Comparison of ENCODE assay signal across 8 mouse cellular contexts in genomic region chr12:116404012-116404679, GRCm38 (mm10). TPM values are rescaled to one million over a fixed set of nuclear protein-coding genes. Genes with fewer than 3 reads are reported as not detected.
A peak's percentile ranks its signal among the peaks of the same experiment; 100 is the strongest.
DNase-seq lines count a peak whose midpoint lies in the region; ATAC-seq and TF ChIP-seq lines count a peak whose summit lies in the region.

No protein-coding gene starts in this region.

- DNase-seq in heart, embryonic 10.5 days (ENCODE audit: low spot score), result no peak
- DNase-seq in heart, postnatal 25 days (ENCODE audit: low spot score), result no peak
- peak; percentile 22 to 36 for DNase-seq in cerebellum, postnatal 14 days
- peak; percentile 6 for DNase-seq in heart, postnatal 14 days
- DNase-seq in liver, embryonic 11.5 days (ENCODE audit: low spot score), result no peak
- DNase-seq in gastrocnemius, adult 18-20 months (ENCODE audit: low spot score), result no peak

- ATAC-seq in liver, embryonic 11.5 days (replicated peaks; ENCODE audit: low FRiP score), result peak; percentile 0; the same call in 1 of the 2 replicates
- ATAC-seq in stomach, embryonic 15.5 days (ENCODE audit: insufficient read depth, low FRiP score, low read depth), result no peak

- 92% methylated on average over 18 of the region's 18 CpGs for WGBS in heart, embryonic 10.5 days
- 91% methylated on average over 18 of the region's 18 CpGs for WGBS in liver, embryonic 11.5 days
- 95% methylated on average over 18 of the region's 18 CpGs for WGBS in stomach, embryonic 15.5 days

- TF ChIP-seq CTCF in E14TG2a.4 (conservative IDR thresholded peaks at IDR 0.05; ENCODE audit: low read length), result no peak

- H3K4me1 ChIP-seq in heart, embryonic 10.5 days, result peaks cover 12% of the 10 kb centered on the region
- peaks cover 22% of the 10 kb centered on the region for H3K4me1 ChIP-seq in E14TG2a.4 (replicated peaks; ENCODE audit: low read depth, low read length)
- peaks cover 14% of the 10 kb centered on the region for H3K4me1 ChIP-seq in liver, embryonic 11.5 days (replicated peaks; ENCODE audit: control insufficient read depth, insufficient read depth, low read length)
- H3K4me1 ChIP-seq in stomach, embryonic 15.5 days, result peaks cover 9% of the 10 kb centered on the region; the same call in 1 of the 2 replicates

- peak overlapping the region; percentile 65 for H3K9ac ChIP-seq in liver, embryonic 11.5 days (ENCODE audit: low read depth, low read length)
- no peak overlapping the region for H3K9ac ChIP-seq in stomach, embryonic 15.5 days

- H3K4me3 ChIP-seq in heart, embryonic 10.5 days, result peak overlapping the region; percentile 90
- peak overlapping the region; percentile 94 for H3K4me3 ChIP-seq in E14TG2a.4 (replicated peaks; ENCODE audit: low read length)
- H3K4me3 ChIP-seq in liver, embryonic 11.5 days (ENCODE audit: low read depth, low read length), result peak overlapping the region; percentile 87
- peak overlapping the region; percentile 63 for H3K4me3 ChIP-seq in stomach, embryonic 15.5 days (replicated peaks)

- H3K9me3 ChIP-seq in heart, embryonic 10.5 days, result 0 out of 2 replicates have a peak, but pooled peaks cover 8% of the 10 kb centered on the region
- H3K9me3 ChIP-seq in E14TG2a.4 (ENCODE audit: low read length), result peaks cover 53% of the 10 kb centered on the region
- peaks cover 2% of the 10 kb centered on the region; the same call in 1 of the 2 replicates for H3K9me3 ChIP-seq in liver, embryonic 11.5 days (ENCODE audit: control insufficient read depth, low read length)
- H3K9me3 ChIP-seq in stomach, embryonic 15.5 days, result peaks cover 4% of the 10 kb centered on the region; the same call in 1 of the 2 replicates

- peaks cover 41% of the 10 kb centered on the region for H3K36me3 ChIP-seq in heart, embryonic 10.5 days
- H3K36me3 ChIP-seq in E14TG2a.4 (ENCODE audit: insufficient read depth, low read length), result peaks cover 47% of the 10 kb centered on the region
- peaks cover 12% of the 10 kb centered on the region for H3K36me3 ChIP-seq in liver, embryonic 11.5 days (ENCODE audit: control insufficient read depth, insufficient read depth, low read length)
- peaks cover 19% of the 10 kb centered on the region for H3K36me3 ChIP-seq in stomach, embryonic 15.5 days

- intact Hi-C loops in heart, postnatal 25 days (cut with DNase I), result loop anchor here (5.0 to 10.0 kb wide), 2 partner anchors 122 to 1891 kb away; partner anchors contain the start of gene Esyt2
- intact Hi-C loops in heart, postnatal 14 days (cut with DNase I), result loop anchor here (5.0 kb wide), 1 partner anchor 127 kb away; the partner anchor contains the start of gene Gm11027

- no peaks in the 10 kb centered on the region for H3K27me3 ChIP-seq in heart, embryonic 10.5 days (ENCODE audit: insufficient read depth, poor library complexity, severe bottlenecking)
- H3K27me3 ChIP-seq in E14TG2a.4 (ENCODE audit: insufficient read depth, low read length), result no peaks in the 10 kb centered on the region
- no peaks in the 10 kb centered on the region for H3K27me3 ChIP-seq in liver, embryonic 11.5 days (replicated peaks; ENCODE audit: control insufficient read depth, insufficient read depth, low read length)
- no peaks in the 10 kb centered on the region for H3K27me3 ChIP-seq in stomach, embryonic 15.5 days (replicated peaks)

- H3K4me2 ChIP-seq in liver, embryonic 11.5 days, result peak overlapping the region; percentile 71
- peak overlapping the region; percentile 57 for H3K4me2 ChIP-seq in stomach, embryonic 15.5 days

- H3K27ac ChIP-seq in heart, embryonic 10.5 days, result peak overlapping the region; percentile 93
- H3K27ac ChIP-seq in liver, embryonic 11.5 days (ENCODE audit: low read depth, low read length), result no peak overlapping the region
- H3K27ac ChIP-seq in stomach, embryonic 15.5 days, result no peak overlapping the region

RNA-seq across cellular contexts. Expression of gene Ncapg2, which starts 1.1 kb away (rescaled TPM):
- polyA plus RNA-seq in heart, embryonic 10.5 days (2016; fragmentation: Nextera tagmentation; extraction: Ambion mirVana), result 36.4 and 37.6 TPM in 2 replicates
- total RNA-seq in heart, postnatal 25 days (2021), result 1 to 10 TPM; 2.7 to 3.5 TPM
- 1 to 10 TPM; 5.5 to 8.2 TPM for total RNA-seq in heart, postnatal 14 days (2021)
- polyA plus RNA-seq in liver, embryonic 11.5 days (2014; fragmentation: Nextera tagmentation; extraction: Ambion mirVana), result 56.1 and 67.5 TPM in 2 replicates
- 35.8 and 40.1 TPM in 2 replicates for polyA plus RNA-seq in stomach, embryonic 15.5 days (2015; fragmentation: Nextera tagmentation; extraction: Ambion mirVana)
- total RNA-seq in gastrocnemius, adult 18-20 months (2021), result 1 to 10 TPM in 1 of 2 experiments, under 1 TPM in 1; 0.73 to 1.5 TPM

Comparison
In these comparisons a context has a peak if more than half of its experiments do, and no peak if none do; other contexts are left out.
1. DNase-seq: peak in cerebellum, postnatal 14 days (2 of 2) and heart, postnatal 14 days (2 of 2); none in heart, embryonic 10.5 days (single experiment), heart, postnatal 25 days (single experiment), liver, embryonic 11.5 days (single experiment) and gastrocnemius, adult 18-20 months (single experiment).
2. Peak in every context shown above with its lines, with median percentiles within 50 percentile points of each other: H3K4me3 ChIP-seq.